Mouse (Mus musculus) MEL (cell line): ENCODE measurements at regions not wholly inside any gene's neighbourhood (a gene's known extent, or its start where the extent isn't known, plus 50 kb on each side); places are given as distances from the start of the nearest gene placed in this dataset.

Experiments used
- DNase-seq: peaks from one replicate; pipeline ENCODE4 v3.0.0; 2011; ENCODE audit warnings: low read depth, low spot score
- H3K27ac ChIP-seq: 2 replicates; pipeline ENCODE4 v1.5.1; 2012; ENCODE audit warnings: low read depth, mild to moderate bottlenecking, control low read depth, low read length, moderate library complexity; ENCODE audit not compliant: control insufficient read depth
- H3K27me3 ChIP-seq, 2 experiments: fragments of 150-350 bp in 1 of 2; sonication (generic) in 1 of 2; 2 replicates each; pipeline ENCODE4 v1.6.1; 2012; ENCODE audit warnings: low read length in 2 of 2, mild to moderate bottlenecking in 2 of 2, improper control_type of control experiment in 1 of 2, moderate library complexity in 1 of 2; ENCODE audit not compliant: insufficient read depth in 2 of 2, control insufficient read depth in 1 of 2
- H3K36me3 ChIP-seq, 2 experiments: 2 replicates each; pipeline ENCODE4 v1.6.1; 2012 to 2014; ENCODE audit warnings: low read length in 2 of 2, improper control_type of control experiment in 1 of 2, inconsistent platforms in 1 of 2, mild to moderate bottlenecking in 1 of 2; ENCODE audit not compliant: insufficient read depth in 2 of 2, control insufficient read depth in 1 of 2
- H3K4me1 ChIP-seq, 2 experiments: fragments of 150-350 bp in 1 of 2; sonication (generic) in 1 of 2; 2 replicates each; pipeline ENCODE4 v1.6.1; 2012; ENCODE audit warnings: low read length in 2 of 2, improper control_type of control experiment in 1 of 2, mild to moderate bottlenecking in 1 of 2; ENCODE audit not compliant: insufficient read depth in 2 of 2, control insufficient read depth in 1 of 2
- H3K4me3 ChIP-seq, 2 experiments: fragments of 150-350 bp in 1 of 2; sonication (generic) in 1 of 2; 2 replicates each; pipeline ENCODE4 v1.5.1; 2012; ENCODE audit warnings: low read depth in 2 of 2, low read length in 2 of 2, mild to moderate bottlenecking in 2 of 2, moderate library complexity in 2 of 2, control low read depth in 1 of 2, improper control_type of control experiment in 1 of 2; ENCODE audit not compliant: control insufficient read depth in 1 of 2, insufficient read depth in 1 of 2
- H3K79me2 ChIP-seq: 2 replicates; pipeline ENCODE4 v1.6.1; 2012; ENCODE audit warnings: mild to moderate bottlenecking, low read length, moderate library complexity; ENCODE audit not compliant: control insufficient read depth, poor library complexity, insufficient read depth
- H3K9ac ChIP-seq: 2 replicates; pipeline ENCODE4 v1.6.1; 2012; ENCODE audit warnings: low read depth, mild to moderate bottlenecking, control low read depth, low read length, moderate library complexity; ENCODE audit not compliant: control insufficient read depth, poor library complexity, severe bottlenecking
- H3K9me3 ChIP-seq: fragments of 150-350 bp; sonication (generic); replicated peaks from 2 replicates; pipeline ENCODE4 v1.6.1; 2012; ENCODE audit warnings: mild to moderate bottlenecking, low read length, improper control_type of control experiment, moderate library complexity; ENCODE audit not compliant: insufficient read depth
- CHD2 ChIP-seq: IDR thresholded peaks from 2 replicates; pipeline ENCODE4 v1.6.1; 2011; ENCODE audit warnings: low read length, improper control_type of control experiment
- CTCF ChIP-seq, 3 experiments: IDR thresholded peaks in 2 of 3; conservative IDR thresholded peaks in 1 of 3; 2 replicates each; pipeline ENCODE4 v1.5.1; 2011 to 2012; ENCODE audit warnings: low read length in 3 of 3, low read depth in 2 of 3, mild to moderate bottlenecking in 2 of 3, improper control_type of control experiment in 1 of 3, inconsistent platforms in 1 of 3, mixed read lengths in 1 of 3, moderate library complexity in 1 of 3; ENCODE audit not compliant: control insufficient read depth in 1 of 3, insufficient read depth in 1 of 3, poor library complexity in 1 of 3, severe bottlenecking in 1 of 3
- EP300 ChIP-seq, 2 experiments: IDR thresholded peaks; 2 replicates each; pipeline ENCODE4 v1.6.1; 2011; ENCODE audit warnings: improper control_type of control experiment in 2 of 2, low read length in 2 of 2, low read depth in 1 of 2, mild to moderate bottlenecking in 1 of 2
- ETS1 ChIP-seq: IDR thresholded peaks from 2 replicates; pipeline ENCODE4 v1.6.1; 2012; ENCODE audit warnings: low read depth, mild to moderate bottlenecking, inconsistent platforms, low read length, improper control_type of control experiment, moderate library complexity
- GATA1 ChIP-seq: IDR thresholded peaks from 2 replicates; pipeline ENCODE4 v1.6.1; 2011; ENCODE audit warnings: low read depth, low read length, improper control_type of control experiment
- JUND ChIP-seq: IDR thresholded peaks from 2 replicates; pipeline ENCODE4 v1.6.1; 2011; ENCODE audit warnings: low read depth, mild to moderate bottlenecking, improper control_type of control experiment, low read length
- MXI1 ChIP-seq: IDR thresholded peaks from 2 replicates; pipeline ENCODE4 v1.6.1; 2011; ENCODE audit warnings: mild to moderate bottlenecking, low read depth, low read length, improper control_type of control experiment
- POLR2AphosphoS2 ChIP-seq: IDR thresholded peaks from 2 replicates; pipeline ENCODE4 v1.6.1; 2011; ENCODE audit warnings: low read length, improper control_type of control experiment
- RCOR1 ChIP-seq: IDR thresholded peaks from 2 replicates; pipeline ENCODE4 v1.6.1; 2012; ENCODE audit warnings: low read depth, mild to moderate bottlenecking, inconsistent platforms, low read length, improper control_type of control experiment
- TAL1 ChIP-seq: IDR thresholded peaks from 2 replicates; pipeline ENCODE4 v1.6.1; 2012; ENCODE audit warnings: mild to moderate bottlenecking, inconsistent platforms, low read length, moderate library complexity, mixed read lengths
- TCF12 ChIP-seq: IDR thresholded peaks from 2 replicates; pipeline ENCODE4 v1.6.1; 2014; ENCODE audit warnings: low read depth, mild to moderate bottlenecking, inconsistent platforms, low read length, improper control_type of control experiment, moderate library complexity

DNA sequence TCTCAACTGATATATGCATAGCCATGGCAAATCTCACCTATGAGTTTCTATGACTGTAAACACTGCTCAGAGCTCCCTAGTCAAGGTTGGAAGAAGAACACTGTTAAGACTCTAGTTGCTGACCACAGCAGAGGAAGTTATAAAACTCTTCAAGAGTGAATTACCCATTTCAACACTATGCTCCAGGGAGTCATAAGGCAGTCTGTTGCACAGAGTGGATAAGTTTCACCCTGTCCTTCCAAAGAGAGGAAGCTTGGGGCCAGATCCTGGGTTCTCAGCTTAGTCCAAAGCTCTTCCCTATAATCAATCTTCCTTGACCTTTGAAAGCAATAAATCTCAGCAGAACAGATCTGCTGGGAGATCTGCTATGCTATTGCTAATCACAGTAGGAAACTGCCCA lies 438.4 kb downstream of the Gpam start:
- Histone ChIP-seq H3K36me3 (no peaks in the 10 kb centered on the region), H3K27ac (no peak overlapping the region), H3K4me3 (no peak overlapping the region), H3K27me3 (no peaks in the 10 kb centered on the region; a peak in 1 of 4 replicates), H3K9me3 (no peaks in the 10 kb centered on the region), H3K4me1 (no peaks in the 10 kb centered on the region), H3K79me2 (no peaks in the 10 kb centered on the region), H3K9ac (no peak overlapping the region)
- no peak for TF ChIP-seq CHD2
- TF ChIP-seq RCOR1 = peak; percentile 38; the same call in 1 of the 2 replicates
- no peak for DNase-seq

DNA sequence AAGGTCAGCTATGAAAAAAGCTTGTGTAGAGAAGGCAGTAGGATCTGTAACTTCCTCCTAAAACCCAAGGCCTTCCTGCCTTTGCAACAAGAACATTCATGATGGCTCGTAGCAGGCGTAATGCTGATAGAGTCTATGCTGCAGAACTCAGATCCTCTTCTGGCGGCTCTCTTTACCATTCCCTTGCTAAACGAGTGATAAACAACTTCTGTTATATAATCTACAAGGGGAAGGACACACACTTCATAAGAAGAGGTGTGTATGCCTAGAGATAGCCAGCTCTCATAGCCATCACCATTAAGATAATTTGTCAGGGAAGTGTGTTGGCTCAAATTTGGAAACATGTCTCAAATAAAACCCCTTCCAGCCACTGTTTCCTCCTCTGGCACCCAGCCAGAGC lies 441.9 kb downstream of the Gpam start:
- Histone ChIP-seq H3K9me3 (no peaks in the 10 kb centered on the region), H3K36me3 (no peaks in the 10 kb centered on the region), H3K4me1 (no peaks in the 10 kb centered on the region), H3K9ac (no peak overlapping the region), H3K27ac (no peak overlapping the region), H3K4me3 (no peak overlapping the region), H3K27me3 (no peaks in the 10 kb centered on the region), H3K79me2 (no peaks in the 10 kb centered on the region)
- DNase-seq = peak; percentile 55
- TF ChIP-seq GATA1 (peak; percentile 48; the same call in 1 of the 2 replicates), TAL1 (0 out of 2 replicates have a peak, but pooled peaks have one; percentile 24), POLR2AphosphoS2 (no peak), TCF12 (peak; percentile 76; the same call in 1 of the 2 replicates), ETS1 (0 out of 2 replicates have a peak, but pooled peaks have one; percentile 14), EP300 (IDR thresholded peaks at IDR 0.05; ENCODE audit: low read depth in 1 of 2, low read length in 2 of 2) (peak; percentile 60 to 82; a peak in 3 of 4 replicates), RCOR1 (no peak; the same call in 1 of the 2 replicates), MXI1 (no peak), JUND (no peak), CTCF (IDR thresholded peaks at IDR 0.05 in 2 of 3, conservative IDR thresholded peaks at IDR 0.05 in 1 of 3; ENCODE audit: control insufficient read depth in 1 of 3, insufficient read depth in 1 of 3, low read depth in 2 of 3, low read length in 3 of 3, poor library complexity in 1 of 3, severe bottlenecking in 1 of 3) (no peak)
